8 mouse cellular contexts compared by ENCODE assay signal in the genomic region with DNA sequence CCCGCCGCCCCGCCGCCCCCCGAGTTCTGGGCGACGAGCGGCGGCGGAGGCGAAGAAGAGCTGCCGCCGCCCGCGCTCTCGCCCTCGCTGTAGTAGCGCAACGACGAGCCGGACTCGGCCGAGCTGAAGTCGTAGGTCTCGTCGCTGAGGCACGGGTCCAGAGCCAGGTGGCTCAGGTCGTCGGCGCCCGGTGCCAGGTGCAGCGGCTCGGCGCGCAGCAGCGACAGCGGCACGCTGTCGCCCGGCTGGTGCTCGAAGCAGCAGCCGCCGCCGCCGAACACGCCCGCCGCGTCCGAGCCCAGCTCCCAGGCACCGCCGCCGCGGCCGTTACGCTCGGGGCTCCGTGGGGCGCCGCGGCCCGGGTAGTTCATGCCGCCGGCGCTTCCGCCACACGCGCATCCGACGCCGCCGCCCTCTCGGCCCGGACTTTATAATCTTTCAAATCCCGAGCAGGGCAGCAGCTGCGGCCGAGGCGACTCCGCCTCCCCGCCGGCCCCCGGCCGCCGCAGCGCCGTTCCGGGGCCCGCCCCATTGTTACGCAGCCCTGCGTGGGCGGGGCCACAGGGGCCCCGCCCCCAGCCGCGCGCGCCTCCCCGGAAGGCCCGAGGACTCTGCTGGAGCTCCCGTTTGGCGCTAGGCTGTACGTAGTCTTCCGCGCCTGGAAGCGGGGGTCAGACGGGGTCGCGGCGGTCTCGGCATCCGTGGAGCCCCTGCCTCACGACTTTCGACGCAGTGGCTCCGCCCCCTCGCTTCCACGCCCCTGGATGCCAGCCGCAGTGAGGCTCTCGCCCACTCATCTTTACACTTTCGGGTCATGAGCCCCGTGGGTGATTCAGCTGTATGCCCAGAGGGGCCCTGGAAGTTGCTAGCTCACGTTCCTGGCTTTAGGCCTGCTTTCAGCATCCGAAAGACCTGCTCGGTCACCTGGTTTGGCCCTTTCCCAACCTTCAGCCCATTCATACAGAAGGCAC. TPM values are rescaled to one million over a fixed set of nuclear protein-coding genes. Genes with fewer than 3 reads are reported as not detected.
A peak's percentile ranks its signal among the peaks of the same experiment; 100 is the strongest.
DNase-seq lines count a peak whose midpoint lies in the region; ATAC-seq and TF ChIP-seq lines count a peak whose summit lies in the region.

Gene Ddhd1, minus strand, starts transcription at position 503 of the 971 bp plus-strand sequence.

- intact Hi-C loops in heart, postnatal 25 days (cut with DNase I), result loop anchor here (5.0 to 10.0 kb wide), 2 partner anchors 326 to 443 kb away; partner anchors contain the start of gene Gpr137c

- H3K4me2 ChIP-seq in forebrain, embryonic 15.5 days (replicated peaks), result peak within 1 kb of the TSS; percentile 89

- H3K4me3 ChIP-seq in forebrain, embryonic 15.5 days, result peak within 1 kb of the TSS; percentile 83
- peak within 1 kb of the TSS; percentile 86 for H3K4me3 ChIP-seq in lung, adult 2 months (replicated peaks; ENCODE audit: extremely low read depth, low read depth, low read length)

- WGBS in forebrain, embryonic 15.5 days, result under 1% methylated on average over 99 of the region's 123 CpGs
- WGBS in lung, adult 2 months, result 1% methylated on average over 123 of the region's 123 CpGs

- DNase-seq in ES-CJ7 (ENCODE audit: low read depth, low spot score), result peak; percentile 80
- peak; percentile 81 for DNase-seq in cerebellum, adult 11 months
- DNase-seq in heart, postnatal 25 days (ENCODE audit: low spot score), result peak; percentile 75
- peak; percentile 77 to 93 for DNase-seq in layer of hippocampus, adult 18-20 months (ENCODE audit: low spot score in 2 of 2)
- peak; percentile 82 for DNase-seq in lung, adult 2 months
- peak; percentile 80 to 85 for DNase-seq in thymus, adult 18-20 months

- H3K4me1 ChIP-seq in forebrain, embryonic 15.5 days, result peaks cover 43% of the 10 kb centered on the region
- H3K4me1 ChIP-seq in lung, adult 2 months (ENCODE audit: control insufficient read depth, insufficient read depth, low read length), result peaks cover 8% of the 10 kb centered on the region; the same call in 1 of the 2 replicates

- TF ChIP-seq POLR2A in lung, adult 2 months (IDR thresholded peaks at IDR 0.05; ENCODE audit: borderline replicate concordance, extremely low read depth, low read depth, low read length), result peak; percentile 79

- H3K9me3 ChIP-seq in forebrain, embryonic 15.5 days, result no peaks in the 10 kb centered on the region

- peak within 1 kb of the TSS; percentile 94 for H3K27ac ChIP-seq in forebrain, embryonic 15.5 days (replicated peaks)

- H3K27me3 ChIP-seq in forebrain, embryonic 15.5 days, result no peaks in the 10 kb centered on the region

- H3K36me3 ChIP-seq in forebrain, embryonic 15.5 days, result no peaks in the 10 kb centered on the region

- peak; percentile 95 for ATAC-seq in forebrain, embryonic 15.5 days (replicated peaks)
- peak; percentile 73 for ATAC-seq in neutrophil, adult 5-6 weeks (ENCODE audit: extremely low read depth, insufficient number of reproducible peaks, low FRiP score, poor library complexity, severe bottlenecking)

- TF ChIP-seq CTCF in lung, adult 2 months (IDR thresholded peaks at IDR 0.05; ENCODE audit: insufficient read depth, low read length), result no peak

- H3K9ac ChIP-seq in forebrain, embryonic 15.5 days (replicated peaks), result peak within 1 kb of the TSS; percentile 94

RNA-seq across cellular contexts. Expression of gene Ddhd1, which starts in this region (rescaled TPM):
- polyA plus RNA-seq in forebrain, embryonic 15.5 days (2015; fragmentation: Nextera tagmentation; extraction: Ambion mirVana), result 17.0 and 19.5 TPM in 2 replicates
- 1 to 10 TPM; 8.2 to 8.3 TPM for total RNA-seq in heart, postnatal 25 days (2021)
- total RNA-seq in layer of hippocampus, adult 18-20 months (2021), result 10 to 100 TPM; 68.8 to 72.9 TPM
- polyA plus RNA-seq in lung, adult 2 months (2012; rRNA removed), result 18.3 and 20.6 TPM in 2 replicates
- 48.8 and 60.3 TPM in 2 replicates for total RNA-seq in neutrophil, adult 5-6 weeks (2017)

Comparison
In these comparisons a context has a peak if more than half of its experiments do, and no peak if none do; other contexts are left out.
1. Peak in every context shown above with its lines: DNase-seq, ATAC-seq, H3K4me3 ChIP-seq and H3K27ac ChIP-seq.